Mouse (Mus musculus) cortical plate, adult 2 months (tissue): ENCODE measurements around the gene 1600014C23Rik.

Source experiments
- CTCF ChIP-seq: fragments of 200-500 bp; IDR thresholded peaks from 2 replicates; pipeline ENCODE4 v1.5.1; 2011; ENCODE audit warnings: mild to moderate bottlenecking, control low read depth, low read length; ENCODE audit not compliant: insufficient read depth; ENCODE audit errors: extremely low read depth
- POLR2A ChIP-seq: fragments of 200-500 bp; IDR thresholded peaks from 2 replicates; pipeline ENCODE4 v1.6.1; 2011; ENCODE audit warnings: mild to moderate bottlenecking, low read length, control low read depth; ENCODE audit not compliant: insufficient read depth; ENCODE audit errors: extremely low read depth

DNA sequence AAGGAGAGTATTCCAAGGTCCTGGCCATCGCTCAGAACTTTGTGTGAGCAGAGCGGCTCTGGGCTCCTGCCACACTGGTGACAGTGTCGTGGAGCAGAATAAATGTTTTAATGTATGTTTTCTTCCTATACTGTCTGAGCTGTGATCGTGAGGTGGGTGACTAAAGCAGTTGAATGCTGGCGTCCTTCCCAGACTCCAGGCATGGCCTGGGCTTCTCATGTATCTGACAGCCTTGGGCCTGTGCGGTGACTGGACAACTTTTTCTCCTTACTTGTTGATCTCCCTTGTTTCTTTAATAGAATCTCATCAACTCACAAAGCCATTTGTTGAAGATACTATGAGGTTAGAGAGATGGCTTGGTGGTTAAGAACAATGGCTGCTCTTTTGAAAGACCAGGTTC, 35.3 kb downstream of the 1600014C23Rik start:
- TF ChIP-seq CTCF = no peak
- no peak for TF ChIP-seq POLR2A
